ENCODE assay signal across 8 mouse cellular contexts in the genomic region with DNA sequence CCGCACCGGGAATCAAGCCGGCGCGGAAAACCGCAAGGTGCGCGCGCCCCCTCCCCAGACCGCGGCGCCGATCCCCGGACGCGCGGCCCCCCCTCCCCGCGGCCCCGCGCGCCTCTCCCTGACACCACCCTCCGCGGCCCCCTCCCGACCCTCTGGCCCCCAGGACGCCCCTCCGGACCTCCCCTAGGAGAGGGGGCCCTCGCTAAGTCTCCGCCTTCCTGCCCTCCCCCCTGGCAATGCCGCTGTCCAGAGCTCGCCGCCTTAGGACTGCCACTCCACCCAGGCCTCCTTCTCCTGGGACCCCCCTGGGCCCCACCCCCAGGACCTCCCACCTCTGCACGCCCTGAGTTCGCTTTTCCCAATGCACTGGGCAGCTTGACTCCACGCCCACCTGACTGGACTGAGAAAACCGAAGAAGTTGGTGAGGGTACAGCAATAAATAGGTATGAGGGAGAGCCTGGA. TPM values are rescaled to one million over a fixed set of nuclear protein-coding genes. Genes with fewer than 3 reads are reported as not detected.
A peak's percentile ranks its signal among the peaks of the same experiment; 100 is the strongest.
DNase-seq lines count a peak whose midpoint lies in the region; ATAC-seq lines count a peak whose summit lies in the region.
"Had no signal": no experiment of that assay in that cellular context is flagged by ENCODE, and none has a peak within 500 bp of the region (broad histone marks: within the 10 kb centered on the region; RNA-seq: fewer than 3 reads in every experiment).

A gene (minus strand): TSS at position 52 of the 462 bp plus-strand sequence.

- no peaks in the 10 kb centered on the region for H3K9me3 ChIP-seq in lung, embryonic 15.5 days
- no peaks in the 10 kb centered on the region for H3K9me3 ChIP-seq in forebrain, embryonic 13.5 days (replicated peaks)
- no peaks in the 10 kb centered on the region for H3K9me3 ChIP-seq in midbrain, embryonic 13.5 days

- DNase-seq in lung, postnatal 36 days = no peak
- peak; percentile 38 for DNase-seq in cerebellum, adult 9-10 months
- peak; percentile 29 to 41 for DNase-seq in layer of hippocampus, postnatal 10 days (ENCODE audit: low spot score in 2 of 2)
- no peak for DNase-seq in frontal cortex, postnatal 14 days (ENCODE audit: low spot score in 2 of 2)

- H3K4me2 ChIP-seq in lung, embryonic 15.5 days = peak within 1 kb of the TSS; percentile 97
- H3K4me2 ChIP-seq in forebrain, embryonic 13.5 days = peak within 1 kb of the TSS; percentile 87
- H3K4me2 ChIP-seq in midbrain, embryonic 13.5 days (replicated peaks) = peak within 1 kb of the TSS; percentile 88

- peaks cover 97% of the 10 kb centered on the region for H3K27me3 ChIP-seq in lung, embryonic 15.5 days
- peaks cover 97% of the 10 kb centered on the region for H3K27me3 ChIP-seq in forebrain, embryonic 13.5 days
- H3K27me3 ChIP-seq in midbrain, embryonic 13.5 days = peaks cover 95% of the 10 kb centered on the region

- H3K36me3 ChIP-seq in lung, embryonic 15.5 days = no peaks in the 10 kb centered on the region
- no peaks in the 10 kb centered on the region for H3K36me3 ChIP-seq in forebrain, embryonic 13.5 days (ENCODE audit: poor library complexity, severe bottlenecking)
- no peaks in the 10 kb centered on the region for H3K36me3 ChIP-seq in midbrain, embryonic 13.5 days

- H3K27ac ChIP-seq in lung, embryonic 15.5 days = no peak within 1 kb of the TSS
- H3K27ac ChIP-seq in forebrain, embryonic 13.5 days = no peak within 1 kb of the TSS
- no peak within 1 kb of the TSS for H3K27ac ChIP-seq in midbrain, embryonic 13.5 days

- peaks cover 32% of the 10 kb centered on the region for H3K4me1 ChIP-seq in lung, embryonic 15.5 days
- H3K4me1 ChIP-seq in forebrain, embryonic 13.5 days = peaks cover 30% of the 10 kb centered on the region
- peaks cover 35% of the 10 kb centered on the region for H3K4me1 ChIP-seq in midbrain, embryonic 13.5 days (replicated peaks)

- ATAC-seq in lung, embryonic 15.5 days (ENCODE audit: borderline replicate concordance, extremely low read depth, low FRiP score, low TSS enrichment) = peak; percentile 29; the same call in 1 of the 2 replicates
- ATAC-seq in forebrain, embryonic 13.5 days = peak; percentile 32; the same call in 1 of the 2 replicates
- ATAC-seq in midbrain, embryonic 13.5 days = peak; percentile 60

- peak within 1 kb of the TSS; percentile 52 for H3K4me3 ChIP-seq in lung, embryonic 15.5 days
- H3K4me3 ChIP-seq in forebrain, embryonic 13.5 days = peak within 1 kb of the TSS; percentile 58
- peak within 1 kb of the TSS; percentile 63 for H3K4me3 ChIP-seq in midbrain, embryonic 13.5 days (replicated peaks)
- H3K4me3 ChIP-seq: erythroblast, embryonic 14.5 days had no signal

- WGBS in lung, embryonic 15.5 days = 2% methylated on average over 19 of the region's 36 CpGs
- WGBS in forebrain, embryonic 13.5 days = 2% methylated on average over 20 of the region's 36 CpGs
- WGBS in midbrain, embryonic 13.5 days = under 1% methylated on average over 14 of the region's 36 CpGs

- peak within 1 kb of the TSS; percentile 22; the same call in 1 of the 2 replicates for H3K9ac ChIP-seq in lung, embryonic 15.5 days
- H3K9ac ChIP-seq in forebrain, embryonic 13.5 days = peak within 1 kb of the TSS; percentile 64
- H3K9ac ChIP-seq in midbrain, embryonic 13.5 days (replicated peaks) = peak within 1 kb of the TSS; percentile 72

RNA-seq across cellular contexts. Expression of the gene that starts here (rescaled TPM):
- not detected in 2 replicates for polyA plus RNA-seq in lung, embryonic 15.5 days (2015; fragmentation: Nextera tagmentation; extraction: Ambion mirVana)
- polyA plus RNA-seq in forebrain, embryonic 13.5 days (2015; fragmentation: Nextera tagmentation; extraction: Ambion mirVana) = 0.28 and 0.31 TPM in 2 replicates
- total RNA-seq in layer of hippocampus, postnatal 10 days (2021) = 10 to 100 TPM; 61.9 to 70.5 TPM
- 0.53 and 0.61 TPM in 2 replicates for polyA plus RNA-seq in midbrain, embryonic 13.5 days (2015; fragmentation: Nextera tagmentation; extraction: Ambion mirVana)

Comparison
In these comparisons a context has a peak if more than half of its experiments do, and no peak if none do; other contexts are left out.
1. Peak in ATAC-seq, H3K4me3 ChIP-seq, H3K9ac ChIP-seq and H3K4me2 ChIP-seq in lung, embryonic 15.5 days; RNA of the gene not detected or under 1 TPM.
2. Peak in ATAC-seq, H3K4me3 ChIP-seq, H3K9ac ChIP-seq and H3K4me2 ChIP-seq in forebrain, embryonic 13.5 days; RNA of the gene not detected or under 1 TPM.
3. Peak in ATAC-seq, H3K4me3 ChIP-seq, H3K9ac ChIP-seq and H3K4me2 ChIP-seq in midbrain, embryonic 13.5 days; RNA of the gene not detected or under 1 TPM.
4. H3K9ac ChIP-seq: peak in every context shown above with its lines; median percentile 72 in midbrain, embryonic 13.5 days; 64 in forebrain, embryonic 13.5 days; 22 in lung, embryonic 15.5 days.
5. DNase-seq: peak in cerebellum, adult 9-10 months (single experiment) and layer of hippocampus, postnatal 10 days (2 of 2); none in lung, postnatal 36 days (single experiment) and frontal cortex, postnatal 14 days (0 of 2).
6. Peak in every context shown above with its lines, with median percentiles within 50 percentile points of each other: ATAC-seq, H3K4me2 ChIP-seq and H3K4me3 ChIP-seq.